Mouse (Mus musculus): ENCODE data around the gene Mylk. TPM values are rescaled to one million over a fixed set of nuclear protein-coding genes. Genes with fewer than 3 reads are reported as not detected.

The Mylk gene
- polyA plus RNA-seq, 1 experiment from 2014 or later = 5.7 TPM

DNA sequence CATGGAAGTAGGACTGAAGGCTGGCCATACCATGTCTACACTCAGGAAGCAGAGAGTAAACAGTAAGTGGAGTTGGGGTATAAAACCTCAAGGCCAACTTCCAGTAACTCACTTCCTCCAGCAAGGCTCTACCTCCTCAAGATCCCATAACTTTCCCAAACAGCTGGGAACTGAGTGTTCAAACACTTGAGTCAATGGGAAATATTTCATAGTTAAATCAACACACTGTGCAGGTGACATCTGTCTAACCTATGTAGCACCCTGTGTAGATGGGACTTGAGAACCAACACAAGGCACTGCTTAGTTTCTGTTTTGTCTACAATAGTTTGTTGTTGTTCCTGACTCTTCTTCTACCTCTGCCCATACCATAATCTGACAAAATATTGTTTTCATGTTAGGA is 263.4 kb downstream of the Mylk start:
- no peak for ATAC-seq

GRCm38 (mm10) chr16:35013501-35013900 is 268.5 kb downstream of the Mylk start:
- WGBS = 89% methylated on average over 2 of the region's 2 CpGs
- no peak for ATAC-seq
- H3K36me3 ChIP-seq (ENCODE audit: control insufficient read depth, insufficient read depth, low read length) = no peaks in the 10 kb centered on the region
- H3K9ac ChIP-seq (ENCODE audit: low read depth, low read length) = no peak overlapping the region
- no peak overlapping the region for H3K4me3 ChIP-seq (ENCODE audit: low read depth, low read length)
- no peaks in the 10 kb centered on the region for H3K4me1 ChIP-seq (ENCODE audit: control insufficient read depth, insufficient read depth, low read length)
- no peak overlapping the region for H3K27ac ChIP-seq (ENCODE audit: low read length)
- peaks cover 3% of the 10 kb centered on the region; the same call in 1 of the 2 replicates for H3K27me3 ChIP-seq (ENCODE audit: control insufficient read depth, insufficient read depth, low read depth, low read length)
- H3K4me2 ChIP-seq (ENCODE audit: low read length) = no peak overlapping the region
- H3K9me3 ChIP-seq (replicated peaks; ENCODE audit: control insufficient read depth, low read length, poor library complexity, severe bottlenecking) = peaks cover 2% of the 10 kb centered on the region; the same call in 1 of the 2 replicates

More for the DNA sequence above, 263.4 kb downstream of the Mylk start:
- Histone ChIP-seq H3K9ac (ENCODE audit: low read depth, low read length) (no peak overlapping the region), H3K4me3 (ENCODE audit: low read depth, low read length) (no peak overlapping the region), H3K36me3 (ENCODE audit: control insufficient read depth, insufficient read depth, low read length) (no peaks in the 10 kb centered on the region), H3K4me1 (ENCODE audit: control insufficient read depth, insufficient read depth, low read length) (no peaks in the 10 kb centered on the region), H3K27me3 (ENCODE audit: control insufficient read depth, insufficient read depth, low read depth, low read length) (no peaks in the 10 kb centered on the region), H3K4me2 (ENCODE audit: low read length) (no peak overlapping the region), H3K27ac (ENCODE audit: low read length) (no peak overlapping the region), H3K9me3 (replicated peaks; ENCODE audit: control insufficient read depth, low read length, poor library complexity, severe bottlenecking) (no peaks in the 10 kb centered on the region)

GRCm38 (mm10) chr16:35016491-35016890 is 271.5 kb downstream of the Mylk start:
- no peak overlapping the region for H3K27ac ChIP-seq (ENCODE audit: low read length)
- no peak for ATAC-seq
- H3K36me3 ChIP-seq (ENCODE audit: control insufficient read depth, insufficient read depth, low read length) = no peaks in the 10 kb centered on the region
- H3K9me3 ChIP-seq (replicated peaks; ENCODE audit: control insufficient read depth, low read length, poor library complexity, severe bottlenecking) = peaks cover 2% of the 10 kb centered on the region; the same call in 1 of the 2 replicates
- no peaks in the 10 kb centered on the region for H3K4me1 ChIP-seq (ENCODE audit: control insufficient read depth, insufficient read depth, low read length)
- H3K27me3 ChIP-seq (ENCODE audit: control insufficient read depth, insufficient read depth, low read depth, low read length) = peaks cover 16% of the 10 kb centered on the region
- H3K4me2 ChIP-seq (ENCODE audit: low read length) = no peak overlapping the region
- no peak overlapping the region for H3K4me3 ChIP-seq (ENCODE audit: low read depth, low read length)
- 67% methylated on average over 3 of the region's 3 CpGs for WGBS
- H3K9ac ChIP-seq (ENCODE audit: low read depth, low read length) = no peak overlapping the region

- Histone ChIP-seq H3K4me1 (ENCODE audit: control insufficient read depth, insufficient read depth, low read length) (peaks cover 5% of the 10 kb centered on the region; the same call in 1 of the 2 replicates), H3K36me3 (ENCODE audit: control insufficient read depth, insufficient read depth, low read length) (no peaks in the 10 kb centered on the region)
- WGBS = 83% methylated on average over 1 of the region's 1 CpGs
These were observed 273.5 kb downstream of the Mylk start for GRCm38 (mm10) chr16:35018470-35018974.

DNA sequence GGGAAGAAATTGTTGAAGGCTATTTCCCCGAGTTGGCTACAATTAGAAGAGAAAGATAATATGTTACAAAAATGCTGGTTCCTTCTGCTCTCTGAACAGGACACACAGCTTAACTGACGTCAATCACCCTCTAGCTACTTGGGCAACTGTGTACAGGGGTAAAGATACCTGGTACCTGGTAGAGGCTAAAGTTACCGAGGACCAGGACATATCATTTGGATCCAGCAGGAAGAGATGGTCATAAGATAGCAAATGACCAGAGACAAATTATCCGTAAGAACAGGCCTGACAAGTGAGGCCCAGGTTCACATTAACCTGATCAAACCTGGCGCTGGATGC is 276.9 kb downstream of the Mylk start:
- Histone ChIP-seq H3K9me3 (replicated peaks; ENCODE audit: control insufficient read depth, low read length, poor library complexity, severe bottlenecking) (no peaks in the 10 kb centered on the region), H3K27ac (ENCODE audit: low read length) (peak overlapping the region; percentile 46; the same call in 1 of the 2 replicates), H3K36me3 (ENCODE audit: control insufficient read depth, insufficient read depth, low read length) (0 out of 2 replicates have a peak, but pooled peaks cover 2% of the 10 kb centered on the region), H3K4me2 (ENCODE audit: low read length) (peak overlapping the region; percentile 63), H3K4me1 (ENCODE audit: control insufficient read depth, insufficient read depth, low read length) (peaks cover 8% of the 10 kb centered on the region; the same call in 1 of the 2 replicates), H3K4me3 (ENCODE audit: low read depth, low read length) (peak overlapping the region; percentile 93), H3K9ac (ENCODE audit: low read depth, low read length) (no peak overlapping the region; the same call in 1 of the 2 replicates), H3K27me3 (ENCODE audit: control insufficient read depth, insufficient read depth, low read depth, low read length) (peaks cover 16% of the 10 kb centered on the region)
- ATAC-seq = no peak
- WGBS = 52% methylated on average over 5 of the region's 5 CpGs

More at GRCm38 (mm10) chr16:35018470-35018974, 273.5 kb downstream of the Mylk start:
- Histone ChIP-seq H3K9ac (ENCODE audit: low read depth, low read length) (no peak overlapping the region), H3K27me3 (ENCODE audit: control insufficient read depth, insufficient read depth, low read depth, low read length) (peaks cover 16% of the 10 kb centered on the region), H3K27ac (ENCODE audit: low read length) (no peak overlapping the region), H3K4me2 (ENCODE audit: low read length) (no peak overlapping the region), H3K4me3 (ENCODE audit: low read depth, low read length) (no peak overlapping the region), H3K9me3 (replicated peaks; ENCODE audit: control insufficient read depth, low read length, poor library complexity, severe bottlenecking) (peaks cover 2% of the 10 kb centered on the region; the same call in 1 of the 2 replicates)
- ATAC-seq = no peak

DNA sequence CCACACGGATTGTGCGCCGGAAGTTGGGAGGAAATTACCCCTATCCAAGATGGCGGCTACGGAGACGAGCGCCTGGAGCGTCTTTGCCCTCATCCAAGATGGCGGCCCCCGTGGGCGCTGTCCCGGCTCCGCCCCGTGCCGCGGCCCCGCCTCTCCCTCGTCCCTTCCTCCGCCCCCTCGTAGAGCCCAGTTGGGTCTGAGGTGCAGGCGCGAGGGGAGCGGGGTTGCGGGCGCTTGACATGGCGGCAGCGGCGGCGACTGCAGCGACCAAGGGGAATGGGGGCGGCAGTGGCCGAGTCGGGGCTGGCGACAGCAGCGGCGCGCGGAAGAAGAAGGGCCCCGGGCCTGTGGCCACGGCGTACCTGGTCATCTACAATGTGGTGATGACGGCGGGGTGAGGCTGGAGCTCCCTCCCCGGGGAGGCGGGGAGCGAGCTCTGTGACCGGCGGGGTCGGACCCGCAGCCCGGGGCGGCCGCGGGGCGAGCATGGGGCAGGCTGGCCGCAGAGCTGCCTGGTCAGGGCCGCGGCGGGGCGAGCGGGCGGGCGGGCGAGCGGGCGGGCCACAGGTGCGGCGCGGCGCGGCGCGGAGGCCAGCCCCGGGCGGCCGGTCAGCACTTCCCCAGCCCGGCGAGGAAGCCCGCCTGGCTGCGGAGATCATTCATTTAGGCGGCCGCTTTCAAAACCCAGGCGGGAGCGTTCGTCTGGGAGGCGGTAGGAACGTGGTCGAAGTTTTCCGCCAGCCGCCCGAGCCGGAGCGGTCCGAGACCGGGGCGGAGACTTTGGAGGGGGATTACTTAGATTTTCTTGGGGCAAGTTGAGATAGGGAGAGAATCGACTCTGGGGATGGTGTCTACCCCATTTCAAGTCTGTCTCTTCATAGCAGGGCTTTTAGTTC is 277.5 kb downstream of the Mylk start, which contains the start of gene Hacd2:
TSS of gene Hacd2 (plus strand) at position 187 of the 896 bp plus-strand sequence.
- Histone ChIP-seq H3K9me3 (replicated peaks; ENCODE audit: control insufficient read depth, low read length, poor library complexity, severe bottlenecking) (no peaks in the 10 kb centered on the region), H3K27ac (ENCODE audit: low read length) (peak within 1 kb of the TSS; percentile 86), H3K27me3 (ENCODE audit: control insufficient read depth, insufficient read depth, low read depth, low read length) (peaks cover 16% of the 10 kb centered on the region), H3K4me3 (ENCODE audit: low read depth, low read length) (peak within 1 kb of the TSS; percentile 93), H3K4me2 (ENCODE audit: low read length) (peak within 1 kb of the TSS; percentile 74), H3K36me3 (ENCODE audit: control insufficient read depth, insufficient read depth, low read length) (0 out of 2 replicates have a peak, but pooled peaks cover 2% of the 10 kb centered on the region), H3K4me1 (ENCODE audit: control insufficient read depth, insufficient read depth, low read length) (peaks cover 8% of the 10 kb centered on the region; the same call in 1 of the 2 replicates), H3K9ac (ENCODE audit: low read depth, low read length) (peak within 1 kb of the TSS; percentile 93)
- under 1% methylated on average over 71 of the region's 97 CpGs for WGBS
- peak; percentile 98 for ATAC-seq

DNA sequence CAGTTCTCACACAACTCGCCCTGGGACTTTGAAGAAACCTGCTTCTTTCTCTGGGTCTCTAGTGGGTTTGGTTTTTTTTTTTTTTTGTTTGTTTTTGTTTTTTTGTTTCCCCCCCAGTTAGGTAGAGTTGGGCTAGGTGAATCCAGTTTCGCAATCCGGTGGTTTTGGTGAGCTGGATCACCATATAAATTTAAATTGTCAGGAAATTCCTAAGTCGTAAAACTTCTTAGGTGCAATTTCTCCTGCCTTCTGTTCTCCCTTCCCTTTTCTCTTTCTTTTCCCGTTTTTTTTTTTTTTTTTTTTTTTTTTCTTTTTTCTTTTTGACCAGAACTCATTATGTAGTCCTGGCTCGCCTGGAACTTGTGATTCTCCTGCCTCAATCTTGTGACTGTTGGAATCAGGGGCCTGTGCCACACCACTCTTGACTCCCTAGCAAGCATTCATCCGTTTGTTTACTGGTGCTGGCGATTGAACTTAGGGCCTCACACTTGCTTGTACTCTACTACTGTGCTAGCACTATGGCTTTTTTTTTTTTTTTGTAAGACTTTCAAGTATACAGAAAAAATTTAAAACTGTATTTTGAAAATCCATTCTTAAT is 278.2 kb downstream of the Mylk start:
- Histone ChIP-seq H3K36me3 (ENCODE audit: control insufficient read depth, insufficient read depth, low read length) (0 out of 2 replicates have a peak, but pooled peaks cover 2% of the 10 kb centered on the region), H3K4me3 (ENCODE audit: low read depth, low read length) (peak overlapping the region; percentile 93), H3K9ac (ENCODE audit: low read depth, low read length) (peak overlapping the region; percentile 93), H3K27me3 (ENCODE audit: control insufficient read depth, insufficient read depth, low read depth, low read length) (peaks cover 13% of the 10 kb centered on the region), H3K4me1 (ENCODE audit: control insufficient read depth, insufficient read depth, low read length) (peaks cover 8% of the 10 kb centered on the region; the same call in 1 of the 2 replicates), H3K9me3 (replicated peaks; ENCODE audit: control insufficient read depth, low read length, poor library complexity, severe bottlenecking) (no peaks in the 10 kb centered on the region), H3K4me2 (ENCODE audit: low read length) (peak overlapping the region; percentile 74), H3K27ac (ENCODE audit: low read length) (no peak overlapping the region; the same call in 1 of the 2 replicates)
- WGBS = 6% methylated on average over 8 of the region's 8 CpGs
- no peak for ATAC-seq

GRCm38 (mm10) chr16:35024300-35024699 is 279.3 kb downstream of the Mylk start:
- H3K4me2 ChIP-seq (ENCODE audit: low read length) = no peak overlapping the region
- no peak overlapping the region for H3K27ac ChIP-seq (ENCODE audit: low read length)
- peaks cover 8% of the 10 kb centered on the region; the same call in 1 of the 2 replicates for H3K4me1 ChIP-seq (ENCODE audit: control insufficient read depth, insufficient read depth, low read length)
- peaks cover 7% of the 10 kb centered on the region for H3K36me3 ChIP-seq (ENCODE audit: control insufficient read depth, insufficient read depth, low read length)
- no peak overlapping the region for H3K9ac ChIP-seq (ENCODE audit: low read depth, low read length)
- no peak for ATAC-seq
- no peak overlapping the region for H3K4me3 ChIP-seq (ENCODE audit: low read depth, low read length)
- WGBS = 89% methylated on average over 5 of the region's 5 CpGs
- no peaks in the 10 kb centered on the region for H3K9me3 ChIP-seq (replicated peaks; ENCODE audit: control insufficient read depth, low read length, poor library complexity, severe bottlenecking)
- peaks cover 8% of the 10 kb centered on the region for H3K27me3 ChIP-seq (ENCODE audit: control insufficient read depth, insufficient read depth, low read depth, low read length)

Measured in midbrain, embryonic 16.5 days (tissue).